Mouse (Mus musculus): ENCODE measurements at regions not wholly inside any gene's neighbourhood (a gene's known extent, or its start where the extent isn't known, plus 50 kb on each side); places are given as distances from the start of the nearest gene placed in this dataset.

DNA sequence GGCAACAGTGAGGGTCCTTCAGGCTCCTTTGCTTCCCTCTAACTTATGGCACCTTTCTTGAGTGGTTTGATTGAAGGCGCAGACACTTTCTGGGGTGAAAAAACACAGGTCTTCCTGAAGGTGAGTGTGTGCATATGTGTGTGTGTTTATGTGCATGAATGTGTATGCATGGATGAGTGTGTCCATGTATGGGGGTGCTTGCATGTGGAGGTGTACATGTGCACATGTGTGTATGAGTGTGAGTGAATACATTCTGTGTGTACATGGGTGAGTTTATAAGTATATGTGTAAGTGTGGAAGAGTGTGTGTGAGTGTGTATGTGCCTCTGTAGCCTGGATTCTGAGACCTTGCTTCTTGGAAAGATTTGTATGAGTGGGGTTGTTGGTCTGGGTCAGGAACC, 167.5 kb upstream of the Ubash3b start:
- no peak for DNase-seq (ENCODE audit: low read depth in 3 of 3, low spot score in 3 of 3)
- H3K4me1 ChIP-seq (replicated peaks; ENCODE audit: control insufficient read depth in 2 of 2, insufficient read depth in 2 of 2, low read length in 1 of 2), result no peaks in the 10 kb centered on the region
- 68% methylated on average over 1 of the region's 1 CpGs for WGBS (ENCODE audit: insufficient replicate concordance)
- no peak overlapping the region for H3K9ac ChIP-seq (replicated peaks)
- no peaks in the 10 kb centered on the region for H3K27me3 ChIP-seq (ENCODE audit: control insufficient read depth, insufficient read depth, low read length)
- no peak overlapping the region for H3K27ac ChIP-seq
- TF ChIP-seq EP300 (IDR thresholded peaks at IDR 0.05; ENCODE audit: low read depth) (no peak), CTCF (IDR thresholded peaks at IDR 0.05; ENCODE audit: low read depth) (no peak)
- no peak overlapping the region for H3K4me2 ChIP-seq (ENCODE audit: low read depth)
- H3K4me3 ChIP-seq (ENCODE audit: insufficient read depth in 1 of 2, low read depth in 2 of 2, low read length in 2 of 2), result no peak overlapping the region
- H3K36me3 ChIP-seq (replicated peaks; ENCODE audit: control insufficient read depth, insufficient read depth, low read depth), result no peaks in the 10 kb centered on the region
- H3K9me3 ChIP-seq (ENCODE audit: control insufficient read depth, low read length), result no peaks in the 10 kb centered on the region
- no peak for ATAC-seq (ENCODE audit: insufficient read depth)

DNA sequence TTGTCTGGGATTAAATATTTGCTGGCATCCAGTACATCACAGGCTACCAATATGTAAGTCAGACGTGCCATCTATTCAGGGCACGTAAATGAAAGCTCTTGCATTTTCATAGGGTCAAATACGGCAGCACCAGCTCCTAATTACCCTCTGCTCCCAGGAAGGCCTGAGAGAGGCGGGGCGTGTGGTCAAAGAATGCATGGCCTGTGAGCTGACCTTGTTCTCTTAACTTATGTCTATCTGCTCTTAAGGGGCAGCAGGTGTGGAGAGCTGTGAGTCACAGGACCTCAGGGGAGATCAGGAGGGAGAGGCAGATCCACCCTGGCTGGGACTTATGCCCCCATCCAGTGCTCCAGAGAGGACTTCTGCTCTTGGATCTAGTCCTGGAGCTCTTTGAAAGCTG, 167.0 kb upstream of the Ubash3b start:
- TF ChIP-seq CTCF (IDR thresholded peaks at IDR 0.05; ENCODE audit: low read depth), result no peak
- no peak for TF ChIP-seq EP300 (IDR thresholded peaks at IDR 0.05; ENCODE audit: low read depth)
- H3K27ac ChIP-seq, result no peak overlapping the region
- no peak for DNase-seq (ENCODE audit: low read depth in 3 of 3, low spot score in 3 of 3)
- H3K4me2 ChIP-seq (ENCODE audit: low read depth), result no peak overlapping the region
- H3K27me3 ChIP-seq (ENCODE audit: control insufficient read depth, insufficient read depth, low read length), result no peaks in the 10 kb centered on the region
- H3K9ac ChIP-seq (replicated peaks), result no peak overlapping the region
- no peaks in the 10 kb centered on the region for H3K36me3 ChIP-seq (replicated peaks; ENCODE audit: control insufficient read depth, insufficient read depth, low read depth)
- H3K4me3 ChIP-seq (ENCODE audit: insufficient read depth in 1 of 2, low read depth in 2 of 2, low read length in 2 of 2), result no peak overlapping the region
- H3K9me3 ChIP-seq (ENCODE audit: control insufficient read depth, low read length), result no peaks in the 10 kb centered on the region
- no peak for ATAC-seq (ENCODE audit: insufficient read depth)
- 56% methylated on average over 5 of the region's 5 CpGs for WGBS (ENCODE audit: insufficient replicate concordance)
- no peaks in the 10 kb centered on the region for H3K4me1 ChIP-seq (replicated peaks; ENCODE audit: control insufficient read depth in 2 of 2, insufficient read depth in 2 of 2, low read length in 1 of 2)

DNA sequence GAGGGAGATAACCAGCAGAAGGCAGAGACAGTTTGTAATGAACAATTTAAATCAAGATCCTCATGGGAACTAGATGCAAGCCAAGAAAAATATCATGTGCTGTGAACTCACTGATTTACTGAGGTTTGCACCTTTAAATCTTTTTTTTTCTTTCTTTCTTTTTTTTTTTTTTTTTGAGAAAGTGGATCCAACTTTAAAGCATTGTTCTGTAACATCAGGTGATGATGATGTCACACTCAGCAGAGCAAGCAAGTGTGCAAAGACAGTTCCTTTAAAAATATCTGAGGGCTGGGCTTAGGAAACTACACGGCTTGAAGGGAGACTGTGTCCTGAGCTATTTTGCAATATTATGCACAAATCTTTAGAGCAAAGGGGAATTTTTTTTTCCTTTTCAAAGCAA, 166.6 kb upstream of the Ubash3b start:
- Histone ChIP-seq H3K9me3 (ENCODE audit: control insufficient read depth, low read length) (no peaks in the 10 kb centered on the region), H3K27ac (no peak overlapping the region), H3K4me3 (ENCODE audit: insufficient read depth in 1 of 2, low read depth in 2 of 2, low read length in 2 of 2) (no peak overlapping the region), H3K9ac (replicated peaks) (no peak overlapping the region), H3K4me1 (replicated peaks; ENCODE audit: control insufficient read depth in 2 of 2, insufficient read depth in 2 of 2, low read length in 1 of 2) (no peaks in the 10 kb centered on the region), H3K27me3 (ENCODE audit: control insufficient read depth, insufficient read depth, low read length) (no peaks in the 10 kb centered on the region), H3K36me3 (replicated peaks; ENCODE audit: control insufficient read depth, insufficient read depth, low read depth) (no peaks in the 10 kb centered on the region), H3K4me2 (ENCODE audit: low read depth) (no peak overlapping the region)
- ATAC-seq (ENCODE audit: insufficient read depth) (no peak), DNase-seq (ENCODE audit: low read depth in 3 of 3, low spot score in 3 of 3) (no peak)
- WGBS (ENCODE audit: insufficient replicate concordance), result 28% methylated on average over 1 of the region's 1 CpGs
- no peak for TF ChIP-seq EP300 (IDR thresholded peaks at IDR 0.05; ENCODE audit: low read depth)
- no peak for TF ChIP-seq CTCF (IDR thresholded peaks at IDR 0.05; ENCODE audit: low read depth)

DNA sequence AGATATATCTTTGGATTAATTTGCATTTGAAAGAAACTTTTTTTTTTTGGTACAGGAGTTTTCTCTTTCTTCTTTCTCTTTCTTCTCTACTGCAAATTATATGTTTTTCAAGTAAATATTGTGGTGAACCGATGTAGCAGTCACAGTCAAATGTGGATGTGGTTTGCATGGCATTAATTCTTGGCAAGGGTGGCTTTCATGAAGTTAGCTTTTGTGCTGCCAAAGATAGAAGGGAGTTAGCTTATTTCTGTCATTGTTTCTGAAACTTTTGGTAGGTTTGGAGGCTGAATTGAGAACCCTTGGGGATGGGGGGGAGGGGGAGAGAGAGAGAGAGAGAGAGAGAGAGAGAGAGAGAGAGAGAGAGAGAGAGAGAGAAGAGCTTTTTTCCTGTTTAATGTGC, 166.1 kb upstream of the Ubash3b start:
- Histone ChIP-seq H3K4me1 (replicated peaks; ENCODE audit: control insufficient read depth in 2 of 2, insufficient read depth in 2 of 2, low read length in 1 of 2) (no peaks in the 10 kb centered on the region), H3K36me3 (replicated peaks; ENCODE audit: control insufficient read depth, insufficient read depth, low read depth) (no peaks in the 10 kb centered on the region), H3K4me3 (ENCODE audit: insufficient read depth in 1 of 2, low read depth in 2 of 2, low read length in 2 of 2) (no peak overlapping the region), H3K27me3 (ENCODE audit: control insufficient read depth, insufficient read depth, low read length) (no peaks in the 10 kb centered on the region), H3K27ac (no peak overlapping the region), H3K9ac (replicated peaks) (no peak overlapping the region), H3K9me3 (ENCODE audit: control insufficient read depth, low read length) (no peaks in the 10 kb centered on the region), H3K4me2 (ENCODE audit: low read depth) (no peak overlapping the region)
- TF ChIP-seq EP300 (IDR thresholded peaks at IDR 0.05; ENCODE audit: low read depth), result no peak
- TF ChIP-seq CTCF (IDR thresholded peaks at IDR 0.05; ENCODE audit: low read depth), result no peak
- DNase-seq (ENCODE audit: low read depth in 3 of 3, low spot score in 3 of 3) (no peak), ATAC-seq (ENCODE audit: insufficient read depth) (no peak)
- 47% methylated on average over 1 of the region's 1 CpGs for WGBS (ENCODE audit: insufficient replicate concordance)

DNA sequence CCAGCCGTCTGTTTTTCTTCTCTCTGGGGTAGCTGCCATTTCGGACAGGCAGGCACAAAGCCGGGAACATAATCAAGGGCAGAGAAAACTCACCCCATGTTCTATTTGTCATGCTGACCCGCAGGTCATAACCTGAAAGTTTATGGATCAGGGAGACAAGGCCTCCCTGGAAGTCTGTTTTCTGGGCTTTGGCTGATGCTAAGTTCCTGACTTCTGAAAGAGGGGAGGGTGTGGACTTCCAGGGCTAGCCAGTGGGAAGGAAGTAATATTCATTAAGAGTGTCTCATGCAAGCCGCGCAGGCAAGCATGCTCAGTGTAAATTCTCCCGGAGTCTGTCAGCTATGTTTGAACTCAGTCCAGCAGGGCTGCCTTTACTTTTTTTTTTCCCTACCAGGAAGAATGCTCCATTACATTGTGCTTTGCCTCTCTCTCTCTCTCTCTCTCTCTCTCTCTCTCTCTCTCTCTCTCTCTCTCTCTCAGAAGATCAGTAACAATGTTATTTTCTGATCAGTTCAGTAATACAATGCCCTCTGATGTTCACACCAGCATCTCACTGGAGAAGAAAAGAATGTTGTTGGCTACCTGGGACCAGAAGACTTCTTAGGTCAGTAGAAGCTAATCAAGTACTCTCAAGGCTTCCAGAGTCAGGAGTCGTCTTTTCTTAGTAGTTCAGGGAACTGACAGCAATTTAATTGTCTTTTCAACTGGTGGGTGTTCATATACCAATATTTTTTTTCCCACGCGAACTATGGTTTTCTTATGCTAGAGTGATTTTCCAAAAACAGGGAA, 165.5 kb upstream of the Ubash3b start:
- ATAC-seq (ENCODE audit: insufficient read depth) (no peak), DNase-seq (ENCODE audit: low read depth in 3 of 3, low spot score in 3 of 3) (no peak)
- H3K4me1 ChIP-seq (replicated peaks; ENCODE audit: control insufficient read depth in 2 of 2, insufficient read depth in 2 of 2, low read length in 1 of 2), result no peaks in the 10 kb centered on the region
- H3K36me3 ChIP-seq (replicated peaks; ENCODE audit: control insufficient read depth, insufficient read depth, low read depth), result no peaks in the 10 kb centered on the region
- WGBS (ENCODE audit: insufficient replicate concordance), result 36% methylated on average over 10 of the region's 10 CpGs
- TF ChIP-seq CTCF (IDR thresholded peaks at IDR 0.05; ENCODE audit: low read depth), result no peak
- TF ChIP-seq EP300 (IDR thresholded peaks at IDR 0.05; ENCODE audit: low read depth), result no peak
- H3K27me3 ChIP-seq (ENCODE audit: control insufficient read depth, insufficient read depth, low read length), result no peaks in the 10 kb centered on the region
- H3K4me2 ChIP-seq (ENCODE audit: low read depth), result no peak overlapping the region
- no peaks in the 10 kb centered on the region for H3K9me3 ChIP-seq (ENCODE audit: control insufficient read depth, low read length)
- no peak overlapping the region for H3K4me3 ChIP-seq (ENCODE audit: insufficient read depth in 1 of 2, low read depth in 2 of 2, low read length in 2 of 2)
- no peak overlapping the region for H3K9ac ChIP-seq (replicated peaks)
- H3K27ac ChIP-seq, result no peak overlapping the region

All from liver, embryonic 14.5 days (tissue).